Mouse (Mus musculus): Measurements from ENCODE around the gene Slc8a2.

Slc8a2 gene

DNA sequence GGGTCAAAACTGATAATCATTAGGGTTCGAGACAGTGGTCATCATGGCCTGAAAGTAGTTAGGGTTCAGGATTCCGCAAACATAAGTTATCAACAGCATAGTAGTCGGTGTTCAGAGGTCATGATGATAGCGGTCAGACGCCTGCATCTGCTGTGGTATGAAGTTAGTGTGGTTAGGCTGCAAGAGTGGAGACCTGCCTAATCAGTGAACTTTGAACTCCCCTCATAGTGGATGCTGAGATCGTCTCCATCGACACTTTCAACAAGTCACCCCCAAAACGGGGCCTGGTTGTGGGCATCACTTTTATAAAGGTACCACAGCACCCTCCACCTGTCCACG is 9.4 kb upstream of the Slc8a2 start:
- in situ Hi-C loops (cut with MboI; ENCODE audit: low sequenced_read_pairs) = no loop called here

DNA sequence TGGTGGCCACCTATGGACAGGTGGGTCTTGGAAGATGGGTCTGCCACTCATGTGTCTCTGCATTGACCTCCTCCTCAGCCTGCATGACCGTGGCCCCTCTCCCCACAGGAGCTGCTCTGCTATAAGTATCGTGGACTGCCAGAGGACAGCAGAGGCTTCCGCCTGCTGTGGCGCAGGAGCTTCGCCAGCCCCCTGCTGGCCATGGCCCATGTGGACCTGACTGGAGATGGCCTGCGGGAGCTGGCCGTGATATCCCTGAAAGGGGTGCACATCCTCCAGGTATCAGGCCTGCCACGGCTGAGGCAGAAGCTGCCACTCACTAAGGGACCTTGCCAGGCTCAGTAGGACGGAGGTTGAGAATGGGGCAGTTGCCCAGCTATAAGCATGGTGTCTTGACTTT is 3.8 kb upstream of the Slc8a2 start:
- in situ Hi-C loops (cut with MboI; ENCODE audit: low sequenced_read_pairs) = no loop called here

- in situ Hi-C loops (cut with MboI; ENCODE audit: low sequenced_read_pairs) = no loop called here
These were observed 1.3 kb upstream of the Slc8a2 start for GRCm38 (mm10) chr7:16128344-16128743.

GRCm38 (mm10) chr7:16128899-16129298 is 727 bp upstream of the Slc8a2 start:
- in situ Hi-C loops (cut with MboI; ENCODE audit: low sequenced_read_pairs) = no loop called here

- in situ Hi-C loops (cut with MboI; ENCODE audit: low sequenced_read_pairs) = no loop called here
These were observed 443 bp downstream of the Slc8a2 start for GRCm38 (mm10) chr7:16129846-16130691.

DNA sequence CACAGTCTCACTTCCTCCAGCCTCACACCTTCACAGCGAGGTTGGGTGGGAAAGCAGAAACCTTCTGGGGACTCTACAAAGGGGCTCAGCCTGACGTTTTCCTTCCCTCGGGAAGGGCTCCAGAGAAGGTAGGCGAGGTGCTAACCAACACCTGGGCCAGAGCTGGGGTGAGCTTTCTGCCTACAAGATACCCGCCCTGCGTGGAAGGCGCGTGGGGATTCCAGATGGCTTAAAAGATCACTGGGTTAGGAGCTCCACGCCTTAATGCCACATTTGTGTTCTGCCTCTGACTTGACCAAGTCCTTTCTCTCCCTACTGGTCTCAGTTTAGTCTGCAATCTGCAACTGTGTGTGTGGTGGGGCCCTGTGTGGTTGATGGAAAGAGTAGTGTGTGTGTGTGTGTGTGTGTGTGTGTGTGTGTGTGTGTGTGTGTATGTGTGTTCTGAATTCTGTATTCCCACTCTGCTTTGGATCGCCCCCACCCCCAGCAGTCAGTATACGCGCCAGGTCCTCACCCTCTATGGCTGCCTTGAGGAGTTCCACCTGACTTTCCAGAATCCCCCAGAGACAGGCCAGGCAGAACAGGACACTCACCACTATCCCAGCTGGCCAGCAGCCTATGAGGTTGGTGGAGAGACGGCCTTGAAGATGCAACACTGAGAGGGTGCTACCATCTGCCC is 1.5 kb downstream of the Slc8a2 start:
- in situ Hi-C loops (cut with MboI; ENCODE audit: low sequenced_read_pairs) = no loop called here

- in situ Hi-C loops (cut with MboI; ENCODE audit: low sequenced_read_pairs) = no loop called here
These were observed 2.5 kb downstream of the Slc8a2 start for GRCm38 (mm10) chr7:16132161-16132581.

DNA sequence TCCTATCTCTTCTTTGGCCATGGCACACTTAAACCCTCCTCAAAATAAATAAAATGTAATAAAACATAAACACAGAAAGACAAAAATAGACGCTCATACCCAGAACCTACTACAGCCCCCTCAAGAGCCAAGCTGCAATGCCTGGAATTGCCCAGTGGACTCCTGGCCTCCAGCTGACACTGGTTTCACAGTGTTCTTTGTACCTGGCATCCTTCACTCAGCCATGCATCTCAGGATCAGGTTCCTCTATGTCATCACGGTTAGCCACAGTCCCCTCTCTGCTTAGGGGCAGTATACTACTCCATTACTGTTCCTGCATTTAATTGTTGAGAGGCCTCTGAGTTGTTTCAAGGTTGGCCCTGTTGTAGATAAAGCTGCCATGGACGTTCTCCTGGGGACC is 3.3 kb downstream of the Slc8a2 start:
- in situ Hi-C loops (cut with MboI; ENCODE audit: low sequenced_read_pairs) = no loop called here

GRCm38 (mm10) chr7:16133691-16134090 is 4.1 kb downstream of the Slc8a2 start:
- in situ Hi-C loops (cut with MboI; ENCODE audit: low sequenced_read_pairs) = no loop called here

- in situ Hi-C loops (cut with MboI; ENCODE audit: low sequenced_read_pairs) = no loop called here
These were observed 5.3 kb downstream of the Slc8a2 start for GRCm38 (mm10) chr7:16134951-16135392.

- in situ Hi-C loops (cut with MboI; ENCODE audit: low sequenced_read_pairs) = no loop called here
These were observed 17.1 kb downstream of the Slc8a2 start for GRCm38 (mm10) chr7:16146489-16147410.

- in situ Hi-C loops (cut with MboI; ENCODE audit: low sequenced_read_pairs) = no loop called here
These were observed 18.0 kb downstream of the Slc8a2 start for GRCm38 (mm10) chr7:16147643-16148042.

DNA sequence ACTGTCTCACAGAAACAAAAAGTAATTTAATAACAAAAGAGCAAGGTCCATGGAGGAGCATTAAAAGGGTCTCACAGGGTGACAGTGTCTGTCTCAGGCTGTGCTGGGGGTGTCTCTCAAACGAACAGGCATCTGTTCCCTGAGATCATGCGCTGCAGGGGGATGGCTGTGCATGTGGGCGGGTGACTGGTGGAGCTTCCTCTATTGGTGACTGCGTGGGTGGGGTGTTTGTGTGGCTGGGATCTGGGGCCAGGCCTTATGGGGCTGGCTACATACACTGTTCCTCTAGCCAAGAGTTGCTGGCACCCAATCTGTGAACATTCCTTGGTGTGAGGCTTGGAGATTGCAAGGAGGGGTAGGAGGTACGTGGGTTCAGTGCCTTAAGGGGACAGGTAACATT is 19.6 kb downstream of the Slc8a2 start:
- in situ Hi-C loops (cut with MboI; ENCODE audit: low sequenced_read_pairs) = no loop called here

DNA sequence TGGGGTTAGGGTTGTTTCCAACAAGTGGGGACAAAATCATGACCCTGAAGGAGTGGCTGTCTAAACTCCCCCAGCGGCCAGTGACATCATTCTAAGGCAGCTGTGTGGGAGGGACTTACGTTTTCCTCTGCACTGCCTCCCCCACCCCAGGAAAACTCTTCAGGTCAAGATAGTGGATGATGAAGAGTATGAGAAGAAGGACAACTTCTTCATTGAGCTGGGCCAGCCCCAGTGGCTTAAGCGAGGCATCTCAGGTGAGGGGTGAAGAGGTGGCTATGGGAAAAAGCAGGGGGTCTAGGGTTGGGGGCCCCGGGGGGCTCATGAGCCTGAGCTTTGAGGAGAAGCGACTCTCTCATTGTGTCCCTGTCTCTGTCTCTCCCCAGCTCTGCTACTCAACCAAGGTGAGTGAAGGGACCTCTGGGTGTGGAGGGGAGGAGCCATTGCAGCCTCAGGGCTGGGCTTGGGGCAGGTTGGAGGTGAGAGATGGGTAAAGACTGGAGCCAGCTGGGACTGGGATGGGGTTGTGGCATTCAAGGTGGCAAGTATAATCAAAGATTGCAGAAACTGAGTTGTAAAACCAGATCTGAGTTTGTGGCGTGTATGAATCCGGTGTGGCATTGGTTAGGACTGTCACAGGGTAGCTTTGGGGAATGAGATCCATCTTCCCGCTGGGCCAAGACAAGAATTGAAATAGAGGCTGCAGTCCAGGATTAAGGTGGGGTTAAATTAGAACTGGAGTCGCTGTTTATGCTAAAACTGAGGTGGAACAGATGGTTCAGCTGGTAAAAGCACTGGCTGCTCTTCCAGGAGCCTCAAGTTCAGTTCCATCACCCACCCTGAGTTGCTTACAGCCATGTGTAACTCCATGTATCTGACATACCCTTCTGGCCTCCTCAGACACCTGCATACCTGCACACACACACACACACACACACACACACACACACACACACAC is 20.8 kb downstream of the Slc8a2 start:
- in situ Hi-C loops (cut with MboI; ENCODE audit: low sequenced_read_pairs) = no loop called here

- in situ Hi-C loops (cut with MboI; ENCODE audit: low sequenced_read_pairs) = no loop called here
These were observed 23.9 kb downstream of the Slc8a2 start for GRCm38 (mm10) chr7:16153522-16153921.

- in situ Hi-C loops (cut with MboI; ENCODE audit: low sequenced_read_pairs) = no loop called here
These were observed 25.7 kb downstream of the Slc8a2 start for GRCm38 (mm10) chr7:16155132-16155872.

GRCm38 (mm10) chr7:16156105-16156714 is 26.6 kb downstream of the Slc8a2 start:
- in situ Hi-C loops (cut with MboI; ENCODE audit: low sequenced_read_pairs) = no loop called here

DNA sequence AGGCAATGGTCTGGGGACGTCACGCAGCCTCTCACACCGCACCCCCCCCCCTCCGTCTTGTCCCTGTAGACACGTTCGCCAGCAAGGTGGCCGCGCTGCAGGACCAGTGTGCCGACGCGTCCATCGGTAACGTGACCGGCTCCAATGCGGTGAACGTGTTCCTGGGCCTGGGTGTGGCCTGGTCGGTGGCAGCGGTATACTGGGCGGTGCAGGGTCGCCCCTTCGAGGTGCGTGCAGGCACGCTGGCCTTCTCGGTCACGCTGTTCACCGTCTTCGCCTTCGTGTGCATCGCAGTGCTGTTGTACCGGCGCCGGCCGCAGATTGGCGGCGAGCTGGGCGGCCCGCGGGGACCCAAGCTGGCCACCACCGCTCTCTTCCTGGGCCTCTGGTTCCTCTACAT is 29.1 kb downstream of the Slc8a2 start:
- in situ Hi-C loops (cut with MboI; ENCODE audit: low sequenced_read_pairs) = no loop called here

DNA sequence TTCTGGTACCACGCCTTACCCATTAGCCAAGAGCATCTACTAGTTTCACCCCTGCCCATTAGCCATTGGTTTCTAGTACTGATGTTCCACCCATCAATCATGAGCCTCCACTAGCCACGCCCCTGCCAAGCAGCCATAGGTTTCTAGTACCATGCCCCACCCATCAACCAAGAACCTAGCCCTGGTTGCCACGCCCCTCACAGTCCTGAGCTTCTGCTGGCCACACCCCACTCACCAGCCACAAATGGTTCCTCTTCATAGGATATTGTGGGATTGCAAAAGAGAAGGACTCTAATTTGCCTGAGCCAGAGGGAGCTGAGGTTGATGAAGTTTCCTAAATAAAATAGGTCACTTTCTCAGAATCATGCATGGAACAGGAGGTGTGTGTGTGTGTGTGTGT is 31.1 kb downstream of the Slc8a2 start:
- in situ Hi-C loops (cut with MboI; ENCODE audit: low sequenced_read_pairs) = no loop called here
